Mouse (Mus musculus) heart, postnatal 25 days (tissue): ENCODE results near the gene 2700097O09Rik. TPM values are rescaled to one million over a fixed set of nuclear protein-coding genes. Genes with fewer than 3 reads are reported as not detected.

ENCODE experiments used
- DNase-seq: peaks from one replicate; pipeline ENCODE4 v3.0.0; 2022; ENCODE audit warnings: low spot score
- intact Hi-C: fragments of 180-260 bp; cut with DNase I; formaldehyde crosslinking; loops from one replicate; pipeline ENCODE4 v1.15.1; 2025
- total RNA-seq, 2 experiments: library from RNA; stranded (reverse); gene quantifications; 2 replicates each; pipeline ENCODE4 v1.2.3; 2021

The 2700097O09Rik gene
- total RNA-seq, 2 experiments from 2014 or later: 6.9 to 9.0 TPM

DNA sequence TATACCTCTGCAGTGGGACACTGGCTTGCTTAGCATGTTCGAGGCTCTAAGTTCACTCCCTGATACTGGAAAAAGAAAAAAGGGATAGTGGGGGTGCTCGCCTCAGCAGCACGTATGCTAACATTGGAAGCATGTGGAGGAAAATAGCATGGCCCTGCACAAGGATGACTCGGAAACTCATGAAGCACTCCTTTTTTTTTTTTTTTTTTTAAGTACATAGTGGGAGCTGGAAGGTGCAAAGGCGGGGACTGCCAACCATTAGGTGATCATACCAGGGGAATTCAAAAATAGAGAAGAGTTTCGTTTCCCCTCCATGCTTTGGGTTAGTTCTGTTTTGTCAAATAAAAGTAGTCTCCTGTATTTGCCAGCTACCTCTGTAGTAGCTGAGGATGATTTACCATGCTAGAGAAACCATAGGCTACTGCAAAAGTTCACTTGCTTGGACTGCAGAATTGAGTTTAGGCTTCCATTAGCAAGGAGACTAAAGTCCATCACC, 82.9 kb downstream of the 2700097O09Rik start:
- DNase-seq: no peak

DNA sequence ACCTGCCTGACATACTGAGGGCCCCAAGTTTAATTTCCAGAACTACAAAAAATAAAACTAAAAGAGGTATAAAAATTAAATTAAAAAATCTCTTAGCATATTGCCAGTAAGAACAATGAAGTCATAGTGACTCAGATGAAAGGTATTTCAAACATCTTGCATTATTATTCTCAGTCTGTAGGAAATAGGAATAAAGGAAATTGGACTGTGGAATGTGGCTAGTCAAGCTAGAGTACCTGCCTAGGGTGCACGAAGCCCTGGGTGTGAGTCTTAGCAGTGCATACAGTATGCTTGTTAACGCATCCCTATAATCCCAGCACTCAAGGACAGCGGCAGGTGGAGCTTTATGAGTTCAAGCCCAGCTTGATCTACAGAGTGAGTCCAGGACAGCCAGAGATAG, 83.9 kb downstream of the 2700097O09Rik start:
- DNase-seq: no peak
- intact Hi-C loops: no loop called here

More for the DNA sequence above, 82.9 kb downstream of the 2700097O09Rik start:
- intact Hi-C loops: no loop called here

Other genes starting within 250 kb of the 2700097O09Rik start
- 100 to 1,000 TPM; 364 to 384 TPM for gene Cfl2, start 217.2 kb downstream of the 2700097O09Rik start, total RNA-seq
- not detected for gene Gm20403, start 93.6 kb downstream of the 2700097O09Rik start, total RNA-seq
- 1 to 10 TPM; 6.8 to 8.6 TPM for gene Baz1a, start 65.8 kb downstream of the 2700097O09Rik start, total RNA-seq
- gene Srp54a, start 152 bp upstream of the 2700097O09Rik start, total RNA-seq: 10 to 100 TPM; 73.5 to 93.4 TPM
- 10 to 100 TPM; 10.1 to 13.9 TPM for gene Fam177a, start 44.4 kb upstream of the 2700097O09Rik start, total RNA-seq
- gene Srp54b, start 75.0 kb upstream of the 2700097O09Rik start, total RNA-seq: 10 to 100 TPM; 41.0 to 43.4 TPM
- gene 1700047I17Rik2, start 119.5 kb upstream of the 2700097O09Rik start, total RNA-seq: 1 to 10 TPM in 1 of 2 experiments, not detected in 1; 3.8 TPM
- 10 to 100 TPM; 25.3 to 25.7 TPM for gene Srp54c, start 150.1 kb upstream of the 2700097O09Rik start, total RNA-seq
- 1 to 10 TPM; 9.1 to 9.5 TPM for gene 1110008L16Rik, start 219.5 kb upstream of the 2700097O09Rik start, total RNA-seq
- 1 to 10 TPM; 8.3 to 9.3 TPM for gene Ppp2r3c, start 222.9 kb upstream of the 2700097O09Rik start, total RNA-seq